Mouse (Mus musculus) layer of hippocampus, adult 18-20 months (tissue): ENCODE results near the gene Nod1. TPM values are rescaled to one million over a fixed set of nuclear protein-coding genes. Genes with fewer than 3 reads are reported as not detected.

ENCODE experiments used
- DNase-seq, 2 experiments: peaks; one replicate each; pipeline ENCODE4 v3.0.0; 2022; ENCODE audit warnings: low spot score in 2 of 2
- long read RNA-seq: library from polyadenylated mRNA; stranded (forward); transcript quantifications from one replicate; pipeline ENCODE4 v2.0.0, GENCODE M21; 2021
- total RNA-seq, 2 experiments: library from RNA; stranded (reverse); gene quantifications; 2 replicates each; pipeline ENCODE4 v1.2.3; 2021

Gene Nod1
- total RNA-seq = 1 to 10 TPM; 4.3 to 4.8 TPM
- long read RNA-seq, full-length matches to known transcripts = 5 of 11 reads
- long read RNA-seq, partial matches to known transcripts = 1 of 11 reads
- long read RNA-seq, other reads (novel, unspliced or antisense) = 5 of 11 reads

GRCm38 (mm10) chr6:54972111-54972928, at the start of gene Nod1:
Gene Nod1 (minus strand): TSS chr6:54972612.
- peak; percentile 22 to 70 for DNase-seq

- DNase-seq = no peak
These were observed 49.4 kb upstream of the Nod1 start for GRCm38 (mm10) chr6:55021806-55022205.

- DNase-seq = no peak
These were observed 46.0 kb upstream of the Nod1 start for GRCm38 (mm10) chr6:55018417-55018816.

GRCm38 (mm10) chr6:55016710-55017583, 44.5 kb upstream of the Nod1 start:
- peak; percentile 52 to 81 for DNase-seq

GRCm38 (mm10) chr6:55016236-55016635, 43.8 kb upstream of the Nod1 start:
- DNase-seq = peak; percentile 23 to 74

GRCm38 (mm10) chr6:55014184-55014583, 41.8 kb upstream of the Nod1 start:
- DNase-seq = no peak

- DNase-seq = no peak
These were observed 40.1 kb upstream of the Nod1 start for GRCm38 (mm10) chr6:55012516-55012915.

- DNase-seq = no peak
These were observed 38.1 kb upstream of the Nod1 start for GRCm38 (mm10) chr6:55010330-55011091.

GRCm38 (mm10) chr6:55009391-55010230, 37.2 kb upstream of the Nod1 start:
- DNase-seq = peak; percentile 1 to 46

GRCm38 (mm10) chr6:55008401-55008800, 36.0 kb upstream of the Nod1 start:
- DNase-seq = no peak

GRCm38 (mm10) chr6:55003559-55003958, 31.1 kb upstream of the Nod1 start:
- DNase-seq = no peak

GRCm38 (mm10) chr6:55002438-55002837, 30.0 kb upstream of the Nod1 start:
- DNase-seq = no peak

GRCm38 (mm10) chr6:55001320-55001719, 28.9 kb upstream of the Nod1 start:
- no peak for DNase-seq

- DNase-seq = no peak
These were observed 25.3 kb upstream of the Nod1 start for GRCm38 (mm10) chr6:54997726-54998125.

GRCm38 (mm10) chr6:54996361-54996760, 23.9 kb upstream of the Nod1 start:
- DNase-seq = no peak

- peak; percentile 96 to 98 for DNase-seq
These were observed 20.4 kb upstream of the Nod1 start, which contains the start of gene Ggct for GRCm38 (mm10) chr6:54992734-54993260. Gene Ggct (minus strand): TSS chr6:54992950.

GRCm38 (mm10) chr6:54992141-54992540, 19.7 kb upstream of the Nod1 start:
- no peak for DNase-seq

GRCm38 (mm10) chr6:54991189-54991588, 18.8 kb upstream of the Nod1 start:
- no peak for DNase-seq

GRCm38 (mm10) chr6:54988141-54988540, 15.7 kb upstream of the Nod1 start:
- DNase-seq = no peak

- DNase-seq = no peak
These were observed 11.7 kb upstream of the Nod1 start for GRCm38 (mm10) chr6:54984096-54984495.
